Mouse (Mus musculus) frontal cortex, postnatal 14 days (tissue): ENCODE results near the gene Rfc4.
"Not testable (repeated sequence)": the region's sequence is repeated elsewhere in the genome, so short reads cannot be mapped to it uniquely, and the experiment has no call there.

Experiments used
- DNase-seq, 2 experiments: peaks; one replicate each; pipeline ENCODE4 v3.0.0; 2022; ENCODE audit warnings: low spot score in 2 of 2

Rfc4 gene

DNA sequence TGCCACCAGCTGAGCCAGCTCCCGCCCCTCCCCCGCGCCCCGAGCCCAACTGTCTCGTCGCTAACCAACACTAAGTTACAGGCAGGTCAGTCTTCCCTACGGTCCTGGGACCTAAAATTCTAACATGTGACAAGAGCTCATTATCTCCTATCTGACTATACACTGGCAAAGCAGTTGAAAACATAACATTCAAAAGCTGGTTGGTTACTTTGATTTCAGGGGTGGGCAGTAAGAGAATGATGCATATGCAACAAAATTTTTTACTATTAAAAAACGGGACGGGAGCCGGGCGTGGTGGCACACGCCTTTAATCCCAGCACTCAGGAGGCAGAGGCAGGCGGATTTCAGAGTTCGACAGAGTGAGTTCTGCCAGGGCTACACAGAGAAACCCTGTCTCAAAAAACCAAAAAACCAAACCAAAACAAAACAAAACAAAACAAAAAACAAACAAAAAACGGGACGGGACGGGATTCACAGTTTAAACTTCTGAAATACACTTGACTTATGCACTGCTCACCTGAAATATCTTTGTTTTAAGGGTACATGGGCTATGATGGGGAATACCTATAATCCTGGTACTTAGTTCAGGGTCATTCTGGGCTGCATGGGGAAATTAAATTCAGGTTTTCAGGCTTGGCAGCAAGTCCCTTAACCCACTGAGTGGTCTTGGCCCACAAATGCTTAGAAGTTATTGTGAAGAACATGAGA lies 24.3 kb downstream of the Rfc4 start:
- DNase-seq: no peak

DNA sequence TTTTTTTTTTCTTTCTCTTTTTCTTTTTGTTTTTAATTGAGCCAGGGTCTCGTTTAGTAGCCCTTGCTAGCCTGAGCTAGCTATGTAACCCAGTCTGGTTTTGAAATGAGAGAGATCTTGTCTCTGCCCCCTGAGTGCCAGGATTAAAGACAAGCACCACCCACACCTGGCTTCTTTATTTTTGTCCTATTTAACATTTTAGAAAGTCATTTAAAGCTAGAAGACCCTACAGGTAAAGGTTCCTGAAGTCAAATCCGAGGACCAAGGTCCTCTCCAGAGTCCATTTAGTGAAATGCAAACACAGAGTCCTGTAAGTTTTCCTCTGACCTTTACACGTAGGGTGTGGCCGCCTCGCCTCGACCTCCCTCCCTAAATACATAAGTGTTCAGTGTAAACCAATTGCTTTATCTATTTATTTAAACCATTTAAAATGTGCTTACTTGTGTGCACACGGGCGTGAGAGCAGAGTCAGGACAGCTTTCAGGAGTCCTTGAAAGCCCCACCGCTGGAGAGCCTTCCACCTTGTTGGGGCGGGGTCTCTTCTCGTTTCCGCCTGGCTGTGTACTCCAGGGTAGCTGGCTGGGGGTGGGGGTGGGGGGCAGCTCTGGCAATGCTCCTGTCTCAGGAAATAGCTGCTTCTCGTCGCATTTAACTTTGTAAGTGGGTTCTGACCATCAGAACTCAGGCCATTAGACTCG lies 25.0 kb downstream of the Rfc4 start:
- no peak for DNase-seq

DNA sequence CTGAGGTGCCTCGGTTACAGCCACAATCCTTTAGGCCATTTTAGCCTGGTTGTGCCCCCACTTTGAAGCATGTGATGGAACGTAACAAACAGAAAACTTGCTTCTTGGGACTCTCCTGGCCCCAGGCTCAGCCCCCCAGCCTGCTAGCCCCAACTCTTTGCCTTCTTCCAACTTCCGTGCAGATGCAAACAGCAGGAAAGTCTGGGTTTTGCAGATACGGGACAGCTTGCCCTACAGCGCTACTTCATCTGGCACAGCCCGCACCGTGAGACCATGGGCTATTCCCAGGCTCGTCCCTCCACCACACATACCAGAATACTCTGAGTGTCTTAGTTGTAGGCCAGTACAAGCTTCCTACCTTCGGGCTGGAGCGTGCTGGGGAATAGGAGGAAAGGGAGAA lies 26.9 kb downstream of the Rfc4 start:
- DNase-seq: no peak

DNA sequence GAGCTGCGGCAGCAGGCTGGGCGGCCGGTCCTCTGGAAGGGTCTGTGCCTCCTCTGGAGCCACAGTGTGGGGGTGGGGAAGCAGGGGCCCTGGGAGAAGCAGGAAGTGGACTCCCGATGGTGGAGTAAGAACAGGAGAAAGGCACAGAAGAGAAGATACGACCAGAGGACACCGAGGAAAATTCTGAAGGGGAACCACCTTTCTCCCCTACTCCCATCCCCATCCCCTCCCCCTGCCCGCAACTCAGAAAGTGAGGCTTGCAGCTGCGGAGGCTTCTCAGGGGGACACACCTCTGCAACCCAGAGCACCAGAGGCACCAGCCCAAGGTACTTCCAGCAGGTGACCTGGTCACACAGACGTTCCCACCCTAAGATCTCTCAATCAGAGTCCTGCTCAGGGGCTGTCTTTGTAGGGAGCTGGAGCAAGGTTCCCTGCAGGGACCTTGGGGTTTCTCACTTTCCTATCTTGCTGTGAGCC lies 27.4 kb downstream of the Rfc4 start:
- DNase-seq: no peak

DNA sequence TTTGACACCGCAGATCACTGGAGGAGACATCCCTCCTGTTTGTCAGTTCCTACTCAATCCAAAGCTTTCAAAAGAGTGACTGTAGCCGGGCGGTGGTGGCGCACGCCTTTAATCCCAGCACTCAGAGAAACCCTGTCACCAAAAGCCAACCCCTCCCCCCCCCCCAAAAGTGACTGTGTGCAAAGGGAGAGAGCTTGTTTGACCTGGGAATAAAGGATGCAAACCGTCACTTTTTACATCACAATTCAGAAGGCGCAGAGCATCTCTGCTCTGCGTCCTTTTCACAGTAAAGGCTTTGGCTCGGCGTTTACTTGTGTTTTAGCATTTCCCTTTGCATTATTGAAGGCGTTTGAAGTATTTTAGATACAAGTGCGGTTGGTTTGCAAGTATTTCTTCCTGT lies 27.9 kb downstream of the Rfc4 start:
- no peak for DNase-seq

DNA sequence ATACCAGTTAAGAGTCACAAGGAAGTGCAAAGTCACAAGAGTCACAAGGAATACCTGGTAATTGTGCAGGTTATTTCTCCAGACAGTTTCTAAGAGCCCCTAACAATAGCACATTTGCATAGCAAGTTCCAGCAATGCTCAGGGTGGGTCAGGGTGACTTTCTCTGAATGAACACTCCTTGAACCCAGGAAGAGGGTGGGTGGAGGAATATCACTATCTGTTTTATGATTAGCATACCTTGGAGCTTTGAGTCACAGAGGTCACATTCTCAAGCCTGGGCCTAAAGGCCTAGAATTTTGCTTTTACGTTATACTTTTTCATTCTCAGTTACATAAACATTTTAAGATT lies 29.5 kb downstream of the Rfc4 start:
- DNase-seq: not testable (repeated sequence)

DNA sequence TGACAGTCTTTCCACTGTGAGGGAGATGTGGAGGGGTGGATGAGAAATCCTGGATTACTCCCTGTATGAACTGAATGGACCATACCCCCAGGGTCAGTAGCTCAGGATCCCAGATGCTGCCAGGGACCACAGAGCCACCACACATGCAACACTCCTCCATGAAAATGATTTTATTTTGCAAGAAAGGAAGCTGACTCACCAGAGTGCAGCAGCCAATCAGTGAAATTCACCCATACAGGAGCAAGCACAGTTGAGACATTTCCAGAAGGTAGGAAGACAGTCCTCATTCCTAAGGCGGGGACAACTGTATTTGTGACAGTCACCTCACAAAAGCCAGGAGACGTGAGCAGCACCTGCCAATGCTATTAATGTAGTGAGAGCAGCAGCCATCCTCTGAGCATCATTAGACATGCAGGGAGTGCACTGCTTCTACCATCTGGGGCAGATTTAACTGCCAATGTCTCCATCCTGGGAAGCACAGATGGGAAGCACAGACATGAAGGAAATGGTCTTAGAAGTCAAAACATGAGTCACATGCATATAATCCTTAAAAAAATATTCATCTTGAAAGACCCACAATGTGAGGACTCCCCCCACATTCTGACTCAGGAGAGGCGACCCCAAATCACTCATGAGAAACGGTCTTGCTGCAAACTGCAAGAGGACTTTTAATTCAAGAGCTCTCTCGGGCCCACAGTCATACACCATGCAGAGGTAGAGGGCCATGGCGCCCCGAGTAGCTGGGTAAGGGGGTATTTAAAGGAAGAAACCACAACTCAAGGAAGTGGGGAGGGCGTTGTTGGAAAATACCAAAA lies 30.0 kb downstream of the Rfc4 start:
- DNase-seq: not testable (repeated sequence)

DNA sequence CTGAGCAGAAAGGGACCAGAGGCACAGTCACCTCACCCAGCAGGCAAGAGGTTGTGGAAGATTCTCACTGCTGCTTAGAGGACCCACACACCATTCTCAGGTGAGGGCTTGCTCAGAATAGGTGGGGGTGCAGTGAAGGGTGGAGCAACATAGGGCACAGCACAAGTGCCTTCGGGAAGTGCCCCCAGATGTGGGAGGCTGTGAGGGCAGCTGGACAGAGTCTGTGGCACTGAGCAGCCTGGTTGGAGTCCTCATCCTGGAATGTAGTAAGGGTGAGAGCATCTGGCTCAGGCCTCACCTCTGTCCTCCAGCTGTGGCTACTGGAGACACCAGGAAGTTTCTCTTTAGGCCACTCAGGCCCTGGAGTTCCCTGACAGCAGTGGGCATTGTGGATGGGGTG lies 30.7 kb downstream of the Rfc4 start:
- DNase-seq: not testable (repeated sequence)

DNA sequence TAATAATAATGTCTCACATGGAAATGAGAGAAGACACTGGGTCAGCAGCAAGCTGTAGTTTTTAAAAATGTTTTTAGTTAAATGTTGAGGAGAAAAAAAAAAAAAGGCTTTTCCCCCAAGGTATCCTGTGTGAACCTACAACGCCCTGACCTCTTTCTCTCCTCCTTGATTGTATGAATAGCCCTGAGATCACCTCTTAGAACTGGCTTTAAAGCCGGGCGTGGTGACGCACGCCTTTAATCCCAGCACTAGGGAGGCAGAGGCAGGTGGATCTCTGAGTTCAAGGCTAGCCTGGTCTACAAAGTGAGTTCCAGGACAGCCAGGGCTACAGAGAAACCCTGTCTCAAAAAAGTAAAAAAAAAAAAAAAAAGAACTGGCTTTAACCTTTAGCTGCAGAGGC lies 32.0 kb downstream of the Rfc4 start:
- DNase-seq: not testable (repeated sequence)

DNA sequence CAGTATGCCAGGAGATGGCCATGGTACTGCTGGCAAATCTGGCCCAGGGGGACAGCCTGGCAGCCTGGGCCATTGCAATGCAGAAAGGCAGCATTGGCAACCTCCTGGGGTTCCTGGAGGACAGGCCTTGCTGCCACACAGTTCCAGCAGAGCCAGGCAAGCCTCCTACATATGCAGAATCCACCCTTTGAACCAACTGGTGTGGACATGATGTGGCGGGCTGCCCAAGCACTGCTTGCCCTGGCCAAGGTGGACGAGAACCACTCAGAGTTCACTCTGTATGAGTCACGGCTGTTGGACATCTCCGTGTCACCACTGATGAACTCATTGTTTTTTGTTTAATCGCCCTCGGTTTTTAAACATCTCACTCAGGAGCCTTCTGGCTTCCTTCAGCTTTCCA lies 33.4 kb downstream of the Rfc4 start:
- DNase-seq: no peak

DNA sequence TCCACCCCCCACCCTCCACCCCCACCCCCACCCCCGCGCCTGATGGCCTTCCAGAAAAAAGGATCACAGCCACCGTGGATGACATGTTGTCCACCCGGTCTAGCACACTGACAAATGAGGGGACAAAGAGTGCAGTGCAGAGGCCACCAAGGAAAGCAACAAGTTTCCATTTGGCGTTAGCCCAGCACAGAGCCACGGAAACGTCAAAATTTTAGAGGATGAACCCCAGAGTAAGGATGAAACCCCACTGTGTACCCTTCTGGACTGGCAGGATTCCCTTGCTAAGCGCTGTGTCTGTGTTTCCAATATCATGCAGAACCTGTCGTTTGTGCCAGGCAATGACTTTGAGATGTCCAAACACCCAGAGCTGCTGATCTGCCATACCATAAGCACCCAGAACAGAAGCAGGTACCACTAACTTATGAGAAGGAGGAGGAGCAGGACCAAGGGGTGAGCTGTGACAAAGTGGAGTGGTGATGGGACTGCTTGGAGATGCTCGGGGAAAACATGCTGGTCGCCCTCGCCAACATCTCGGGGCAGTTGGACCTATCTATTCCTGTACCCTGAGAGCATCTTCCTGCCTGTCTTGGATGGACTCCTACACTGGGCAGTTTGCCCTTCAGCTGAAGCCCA lies 34.1 kb downstream of the Rfc4 start:
- no peak for DNase-seq

DNA sequence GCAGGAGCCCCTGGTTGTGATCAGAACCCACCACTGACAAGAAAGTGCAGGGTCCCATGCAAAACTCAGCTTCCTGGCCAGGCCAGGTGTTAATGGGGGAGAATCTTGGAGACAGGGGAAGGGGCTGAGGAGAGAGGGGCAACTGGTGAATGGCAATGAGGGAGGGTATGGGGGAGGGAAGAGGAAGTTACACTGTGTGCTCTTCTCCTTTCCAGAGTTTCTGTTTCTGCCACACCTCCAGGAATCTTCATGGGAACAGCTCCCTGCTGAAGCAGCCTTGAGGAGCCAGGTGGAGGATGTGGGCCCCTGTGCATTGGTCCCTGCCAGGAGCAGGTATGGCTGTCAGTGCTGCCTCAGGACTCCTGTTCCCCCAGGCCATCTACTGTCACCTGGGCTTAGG lies 36.2 kb downstream of the Rfc4 start:
- DNase-seq: not testable (repeated sequence)

DNA sequence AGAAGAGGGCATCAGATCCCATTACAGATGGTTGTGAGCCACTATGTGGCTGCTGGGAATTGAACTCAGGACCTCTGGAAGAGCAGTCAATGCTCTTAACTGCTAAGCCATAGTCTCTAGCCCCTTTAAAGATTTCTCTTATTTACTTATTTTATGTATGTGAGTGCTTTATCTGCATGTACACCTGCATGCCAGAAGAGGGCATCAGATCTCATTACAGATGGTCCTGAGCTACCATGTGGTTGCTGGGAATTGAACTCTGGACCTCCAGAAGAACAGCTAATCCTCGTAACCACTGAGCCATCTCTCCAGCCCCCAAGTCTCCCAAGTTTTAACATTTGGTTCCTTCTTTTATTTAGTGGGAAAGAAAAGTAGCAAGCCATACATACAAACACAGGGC lies 39.0 kb downstream of the Rfc4 start:
- DNase-seq: not testable (repeated sequence)

DNA sequence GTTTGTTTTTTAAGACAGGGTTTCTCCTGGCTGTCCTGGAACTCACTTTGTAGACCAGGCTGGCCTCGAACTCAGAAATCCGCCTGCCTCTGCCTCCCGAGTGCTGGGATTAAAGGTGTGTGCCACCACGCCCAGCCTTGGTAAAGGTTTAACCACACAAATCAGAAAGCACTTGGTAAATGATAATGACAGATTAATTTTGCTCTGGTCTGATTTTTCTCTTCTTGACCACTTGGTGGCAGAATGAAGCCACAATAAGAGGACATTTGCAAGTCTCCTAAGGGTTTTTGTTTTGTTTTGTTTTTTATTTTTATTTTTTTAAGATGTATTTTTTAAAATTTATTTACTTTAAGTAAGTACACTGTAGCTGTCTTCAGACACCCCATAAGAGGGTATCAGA lies 39.8 kb downstream of the Rfc4 start:
- not testable (repeated sequence) for DNase-seq

DNA sequence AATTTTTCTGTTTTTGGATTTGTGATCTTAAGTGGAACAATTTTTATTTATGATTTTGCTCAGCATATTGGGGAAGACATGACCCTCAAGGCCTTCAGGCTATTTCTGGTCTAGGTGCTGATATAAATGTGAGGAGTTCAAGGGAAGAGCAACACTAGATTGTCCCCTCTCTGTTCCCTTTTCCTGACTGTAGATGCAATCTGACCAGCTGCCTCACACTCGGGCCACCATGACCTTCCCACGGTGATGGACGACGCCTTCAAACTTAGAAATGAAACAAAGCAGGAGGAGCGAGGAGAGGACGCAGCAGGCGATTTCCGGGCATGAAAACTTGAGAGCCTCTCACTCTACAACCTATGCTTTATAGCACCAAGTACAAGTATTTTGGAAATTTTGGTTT lies 40.4 kb downstream of the Rfc4 start:
- not testable (repeated sequence) for DNase-seq

DNA sequence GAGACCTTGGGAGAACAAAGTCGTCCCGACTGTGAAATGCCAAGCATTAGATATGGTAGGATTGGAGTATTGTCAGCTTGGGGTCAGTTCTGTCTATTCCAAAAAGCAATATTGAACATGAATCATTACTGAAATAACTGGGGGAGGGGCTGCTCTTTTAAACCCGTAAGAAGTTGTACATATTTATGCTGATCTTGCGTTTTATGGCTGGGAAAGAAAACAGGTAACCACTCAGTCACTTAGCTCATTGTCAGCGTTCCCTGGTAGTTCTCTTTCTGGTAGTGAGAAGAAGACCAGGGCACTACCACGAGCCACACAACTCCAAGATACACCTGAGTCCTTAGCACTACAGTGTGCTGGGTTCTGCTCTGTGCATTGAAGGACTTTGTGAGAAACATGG lies 50.0 kb downstream of the Rfc4 start:
- not testable (repeated sequence) for DNase-seq
